Mouse (Mus musculus) liver, embryonic 14.5 days (tissue): ENCODE measurements around the gene Sppl3.

Experiments used
- CTCF ChIP-seq: IDR thresholded peaks from 2 replicates; pipeline ENCODE4 v1.5.1; 2016; ENCODE audit warnings: antibody characterized with exemption, low read depth, control low read depth
- EP300 ChIP-seq: IDR thresholded peaks from 2 replicates; pipeline ENCODE4 v1.6.1; 2016; ENCODE audit warnings: antibody characterized with exemption, low read depth

DNA sequence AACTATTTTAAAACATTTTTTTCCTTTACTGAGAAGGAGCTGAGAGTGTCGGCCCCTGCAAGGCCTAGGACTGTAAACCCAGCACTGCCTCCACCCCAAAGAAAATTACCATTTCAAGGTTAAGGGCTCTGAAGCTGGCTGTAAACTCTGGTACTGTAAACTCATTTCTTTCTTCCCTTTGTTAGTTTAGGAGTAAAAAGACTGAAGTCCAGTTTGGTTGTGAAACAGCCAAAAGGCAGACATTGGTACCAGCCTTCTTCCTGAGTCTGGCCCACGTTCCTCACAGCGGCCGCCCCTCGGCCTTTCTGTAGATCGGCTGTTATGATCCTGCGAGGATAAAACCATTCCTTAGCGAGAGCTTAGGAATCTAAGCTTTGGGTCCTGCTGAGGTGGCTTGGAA, 103.6 kb downstream of the Sppl3 start:
- no peak for TF ChIP-seq CTCF
- TF ChIP-seq EP300: no peak
